Mouse (Mus musculus): ENCODE measurements around the gene Bcl2a1b.

Gene Bcl2a1b

DNA sequence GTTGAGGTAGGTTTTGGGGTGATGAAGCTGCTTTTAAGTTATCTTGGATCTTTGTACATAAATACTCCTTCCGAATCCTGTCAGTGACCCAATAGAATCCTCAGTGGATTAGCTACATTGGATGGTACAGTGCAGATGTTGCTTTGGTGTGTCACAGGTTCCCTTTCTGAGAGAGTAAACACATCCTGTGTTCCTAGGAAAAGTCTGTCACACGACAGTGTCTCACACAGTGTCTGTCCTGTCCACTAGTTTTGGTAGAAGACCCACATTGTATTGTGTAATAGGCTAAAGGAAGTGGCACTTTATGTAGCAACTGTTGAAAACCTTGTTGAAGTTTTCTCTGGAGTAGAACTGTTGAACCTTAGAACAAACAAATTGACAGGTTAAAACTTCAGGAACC is 54.4 kb downstream of the Bcl2a1b start:
- DNase-seq: no peak

DNA sequence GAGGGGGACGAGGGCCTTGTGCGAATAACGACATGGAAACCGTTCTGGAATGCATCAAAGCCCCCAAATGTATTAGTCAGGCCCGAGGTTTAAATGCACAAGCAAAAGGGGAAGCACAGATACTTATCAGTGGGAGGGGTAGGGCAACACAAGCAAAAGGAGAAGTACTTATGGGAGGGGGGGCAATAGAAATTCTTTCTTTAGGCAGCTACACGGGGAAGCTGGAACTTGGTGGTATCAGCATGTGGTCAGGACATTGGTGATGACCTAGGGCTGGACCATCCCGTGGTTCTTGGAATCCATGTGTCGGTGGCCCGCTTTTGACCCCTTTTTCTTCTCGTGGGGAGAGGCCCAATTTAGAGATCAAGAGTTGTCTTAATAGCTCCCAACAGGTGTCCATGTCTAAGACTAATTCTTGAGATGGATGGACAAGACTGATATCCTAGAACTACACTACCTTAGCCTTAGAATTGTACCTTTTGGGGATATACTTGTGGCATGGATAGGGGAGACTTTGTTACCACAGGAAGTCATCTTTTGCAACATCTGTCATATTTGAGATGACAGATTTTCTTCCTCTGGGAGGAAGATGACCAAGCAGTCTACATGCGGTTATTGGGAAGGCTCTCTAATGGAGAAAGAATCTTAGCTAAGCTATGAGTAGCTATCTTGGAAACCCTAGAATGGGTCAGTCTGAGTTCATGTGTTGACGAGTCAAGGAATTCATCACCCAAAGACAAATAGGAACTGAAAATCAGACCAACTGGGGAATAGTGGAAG is 57.7 kb downstream of the Bcl2a1b start:
- no peak for DNase-seq
